Mouse (Mus musculus) lung, adult 18-20 months (tissue): ENCODE measurements around the gene 6030468B19Rik.
"Not testable (repeated sequence)": the region's sequence is repeated elsewhere in the genome, so short reads cannot be mapped to it uniquely, and the experiment has no call there.

ENCODE experiments used
- DNase-seq, 2 experiments: peaks; one replicate each; pipeline ENCODE4 v3.0.0; 2022; ENCODE audit warnings: mixed read lengths in 2 of 2

The 6030468B19Rik gene

GRCm38 (mm10) chr11:117779434-117780198, 17.8 kb upstream of the 6030468B19Rik start:
- peak; percentile 85 to 89 for DNase-seq

- no peak for DNase-seq
Measured at GRCm38 (mm10) chr11:117780199-117780515, 17.3 kb upstream of the 6030468B19Rik start.

- DNase-seq: peak; percentile 96 to 97
Measured at GRCm38 (mm10) chr11:117780582-117781111, 16.8 kb upstream of the 6030468B19Rik start.

- peak; percentile 82 to 91 for DNase-seq
Measured at GRCm38 (mm10) chr11:117781199-117781821, 16.1 kb upstream of the 6030468B19Rik start.

GRCm38 (mm10) chr11:117781993-117782704, 15.3 kb upstream of the 6030468B19Rik start, which contains the start of the genes Tmc8 and Tmc6:
Gene Tmc8, plus strand, starts transcription at chr11:117782076.
Gene Tmc6, minus strand, starts transcription at chr11:117782198.
- peak; percentile 45 to 59 for DNase-seq

GRCm38 (mm10) chr11:117782705-117783034, 14.8 kb upstream of the 6030468B19Rik start:
- no peak for DNase-seq

- peak; percentile 59 to 62 for DNase-seq
Measured at GRCm38 (mm10) chr11:117783089-117783488, 14.4 kb upstream of the 6030468B19Rik start.

- DNase-seq: peak in 1 of 2 experiments; percentile 43
Measured at GRCm38 (mm10) chr11:117783683-117784309, 13.7 kb upstream of the 6030468B19Rik start.

- DNase-seq: peak; percentile 67 to 71
Measured at GRCm38 (mm10) chr11:117786294-117786693, 11.2 kb upstream of the 6030468B19Rik start.

- DNase-seq: not testable (repeated sequence)
Measured at GRCm38 (mm10) chr11:117788481-117788880, 9.0 kb upstream of the 6030468B19Rik start.

GRCm38 (mm10) chr11:117790286-117790685, 7.2 kb upstream of the 6030468B19Rik start:
- DNase-seq: peak; percentile 76 to 78

GRCm38 (mm10) chr11:117790703-117791440, 6.6 kb upstream of the 6030468B19Rik start:
- DNase-seq: peak; percentile 50 to 70

- no peak for DNase-seq
Measured at GRCm38 (mm10) chr11:117791441-117791761, 6.1 kb upstream of the 6030468B19Rik start.

- DNase-seq: peak; percentile 93 to 95
Measured at GRCm38 (mm10) chr11:117792281-117792888, 5.1 kb upstream of the 6030468B19Rik start.

- DNase-seq: no peak
Measured at GRCm38 (mm10) chr11:117794035-117794551, 3.4 kb upstream of the 6030468B19Rik start.

GRCm38 (mm10) chr11:117796954-117797353, 506 bp upstream of the 6030468B19Rik start:
- no peak for DNase-seq

- DNase-seq: no peak
Measured at GRCm38 (mm10) chr11:117798160-117798541, 691 bp downstream of the 6030468B19Rik start.

- no peak for DNase-seq
Measured at GRCm38 (mm10) chr11:117799174-117799573, 1.7 kb downstream of the 6030468B19Rik start.

- DNase-seq: no peak
Measured at GRCm38 (mm10) chr11:117800038-117800437, 2.6 kb downstream of the 6030468B19Rik start.

GRCm38 (mm10) chr11:117801650-117802049, 4.2 kb downstream of the 6030468B19Rik start:
- DNase-seq: no peak

- no peak for DNase-seq
Measured at GRCm38 (mm10) chr11:117803166-117803688, 5.8 kb downstream of the 6030468B19Rik start.
